Mouse (Mus musculus) macrophage (primary cell): ENCODE results near the gene Fsip1. TPM values are rescaled to one million over a fixed set of nuclear protein-coding genes. Genes with fewer than 3 reads are reported as not detected.

Source experiments
- H3K27ac ChIP-seq: fragments of 350-480 bp; formaldehyde crosslinking; 2 replicates; pipeline ENCODE4 v1.9.0; 2021
- H3K36me3 ChIP-seq: fragments of 350-480 bp; formaldehyde crosslinking; 2 replicates; pipeline ENCODE4 v1.9.0; 2021; ENCODE audit errors: inconsistent target
- H3K4me3 ChIP-seq: fragments of 350-480 bp; formaldehyde crosslinking; 2 replicates; pipeline ENCODE4 v1.9.0; 2021; ENCODE audit errors: inconsistent target
- H3K79me2 ChIP-seq: fragments of 350-480 bp; formaldehyde crosslinking; 2 replicates; pipeline ENCODE4 v1.9.0; 2021; ENCODE audit errors: inconsistent target
- WGBS: methylation state at CpG from one replicate; pipeline ENCODE4 v1.1.7; 2026; ENCODE audit warnings: inconsistent platforms; ENCODE audit not compliant: missing documents; 5-methylcytosine and 5-hydroxymethylcytosine counted together
- polyA plus RNA-seq: library from polyadenylated mRNA; stranded (reverse); fragments of 250-400 nt; gene quantifications from 3 replicates; pipeline ENCODE4 v1.2.4, GENCODE M21; 2018; ENCODE audit warnings: inconsistent platforms

The Fsip1 gene
- polyA plus RNA-seq, 1 experiment from 2014 or later: 0.33 TPM

- 86% methylated on average over 11 of the region's 11 CpGs for WGBS
- peaks cover 25% of the 10 kb centered on the region; the same call in 1 of the 2 replicates for H3K79me2 ChIP-seq
- peaks cover 79% of the 10 kb centered on the region for H3K36me3 ChIP-seq
- no peak overlapping the region for H3K4me3 ChIP-seq
- no peak overlapping the region for H3K27ac ChIP-seq
Observed at GRCm38 (mm10) chr2:118117401-118117800, 139.4 kb downstream of the Fsip1 start.

GRCm38 (mm10) chr2:118116754-118117290, 139.9 kb downstream of the Fsip1 start:
- Histone ChIP-seq H3K79me2 (peaks cover 30% of the 10 kb centered on the region; the same call in 1 of the 2 replicates), H3K36me3 (peaks cover 73% of the 10 kb centered on the region), H3K4me3 (no peak overlapping the region), H3K27ac (no peak overlapping the region)
- WGBS: 92% methylated on average over 3 of the region's 3 CpGs

GRCm38 (mm10) chr2:118116180-118116579, 140.6 kb downstream of the Fsip1 start:
- H3K4me3 ChIP-seq: no peak overlapping the region

GRCm38 (mm10) chr2:118115647-118116046, 141.1 kb downstream of the Fsip1 start:
- Histone ChIP-seq H3K27ac (no peak overlapping the region), H3K4me3 (no peak overlapping the region), H3K79me2 (peaks cover 36% of the 10 kb centered on the region; the same call in 1 of the 2 replicates), H3K36me3 (peaks cover 61% of the 10 kb centered on the region)
- 83% methylated on average over 7 of the region's 7 CpGs for WGBS

More at GRCm38 (mm10) chr2:118116180-118116579, 140.6 kb downstream of the Fsip1 start:
- WGBS: 72% methylated on average over 2 of the region's 2 CpGs
- peaks cover 66% of the 10 kb centered on the region for H3K36me3 ChIP-seq
- no peak overlapping the region for H3K27ac ChIP-seq
- H3K79me2 ChIP-seq: peaks cover 36% of the 10 kb centered on the region; the same call in 1 of the 2 replicates

GRCm38 (mm10) chr2:118114671-118115070, 142.1 kb downstream of the Fsip1 start:
- H3K36me3 ChIP-seq: peaks cover 51% of the 10 kb centered on the region
- 90% methylated on average over 10 of the region's 10 CpGs for WGBS
- H3K27ac ChIP-seq: no peak overlapping the region
- no peak overlapping the region for H3K4me3 ChIP-seq
- peaks cover 36% of the 10 kb centered on the region; the same call in 1 of the 2 replicates for H3K79me2 ChIP-seq

- Histone ChIP-seq H3K79me2 (peaks cover 36% of the 10 kb centered on the region; the same call in 1 of the 2 replicates), H3K36me3 (peaks cover 44% of the 10 kb centered on the region), H3K4me3 (no peak overlapping the region), H3K27ac (no peak overlapping the region)
- WGBS: 61% methylated on average over 8 of the region's 8 CpGs
Observed at GRCm38 (mm10) chr2:118113808-118114524, 142.8 kb downstream of the Fsip1 start.

GRCm38 (mm10) chr2:118112846-118113479, 143.8 kb downstream of the Fsip1 start:
- Histone ChIP-seq H3K27ac (no peak overlapping the region), H3K36me3 (peaks cover 34% of the 10 kb centered on the region), H3K4me3 (no peak overlapping the region), H3K79me2 (peaks cover 36% of the 10 kb centered on the region; the same call in 1 of the 2 replicates)
- WGBS: 82% methylated on average over 17 of the region's 21 CpGs

- WGBS: 31% methylated on average over 4 of the region's 5 CpGs
- Histone ChIP-seq H3K36me3 (peaks cover 29% of the 10 kb centered on the region), H3K4me3 (no peak overlapping the region; the same call in 1 of the 2 replicates), H3K79me2 (peaks cover 36% of the 10 kb centered on the region; the same call in 1 of the 2 replicates), H3K27ac (no peak overlapping the region)
Observed at GRCm38 (mm10) chr2:118112438-118112837, 144.3 kb downstream of the Fsip1 start.

GRCm38 (mm10) chr2:118111488-118112131, 145.2 kb downstream of the Fsip1 start, which contains the start of gene Thbs1:
Gene Thbs1 (plus strand): TSS chr2:118111876.
- Histone ChIP-seq H3K4me3 (peak within 1 kb of the TSS; percentile 42), H3K27ac (peak within 1 kb of the TSS; percentile 55), H3K79me2 (peaks cover 36% of the 10 kb centered on the region; the same call in 1 of the 2 replicates), H3K36me3 (peaks cover 21% of the 10 kb centered on the region)
- 2% methylated on average over 34 of the region's 36 CpGs for WGBS

- peak overlapping the region; percentile 42 for H3K4me3 ChIP-seq
- peaks cover 36% of the 10 kb centered on the region; the same call in 1 of the 2 replicates for H3K79me2 ChIP-seq
- peak overlapping the region; percentile 55 for H3K27ac ChIP-seq
- WGBS: under 1% methylated on average over 16 of the region's 16 CpGs
- peaks cover 16% of the 10 kb centered on the region for H3K36me3 ChIP-seq
Observed at GRCm38 (mm10) chr2:118111116-118111487, 145.7 kb downstream of the Fsip1 start.

- Histone ChIP-seq H3K79me2 (peaks cover 36% of the 10 kb centered on the region; the same call in 1 of the 2 replicates), H3K4me3 (no peak overlapping the region; the same call in 1 of the 2 replicates), H3K36me3 (peaks cover 8% of the 10 kb centered on the region; the same call in 1 of the 2 replicates), H3K27ac (peak overlapping the region; percentile 55; the same call in 1 of the 2 replicates)
- 59% methylated on average over 14 of the region's 17 CpGs for WGBS
Observed at GRCm38 (mm10) chr2:118110225-118110915, 146.4 kb downstream of the Fsip1 start.

- H3K4me3 ChIP-seq: no peak overlapping the region
- H3K36me3 ChIP-seq: no peaks in the 10 kb centered on the region
- 57% methylated on average over 4 of the region's 4 CpGs for WGBS
- H3K79me2 ChIP-seq: no peaks in the 10 kb centered on the region
- no peak overlapping the region for H3K27ac ChIP-seq
Observed at GRCm38 (mm10) chr2:118102169-118102568, 154.6 kb downstream of the Fsip1 start.

- no peaks in the 10 kb centered on the region for H3K36me3 ChIP-seq
- WGBS: 88% methylated on average over 4 of the region's 4 CpGs
- H3K4me3 ChIP-seq: no peak overlapping the region
- no peak overlapping the region for H3K27ac ChIP-seq
- H3K79me2 ChIP-seq: no peaks in the 10 kb centered on the region
Observed at GRCm38 (mm10) chr2:118099104-118099503, 157.7 kb downstream of the Fsip1 start.

GRCm38 (mm10) chr2:118091226-118091625, 165.5 kb downstream of the Fsip1 start:
- H3K4me3 ChIP-seq: no peak overlapping the region
- H3K79me2 ChIP-seq: no peaks in the 10 kb centered on the region
- H3K27ac ChIP-seq: no peak overlapping the region
- no peaks in the 10 kb centered on the region for H3K36me3 ChIP-seq
- 97% methylated on average over 5 of the region's 5 CpGs for WGBS
